Mouse (Mus musculus) kidney, adult 2 months (tissue): Measurements from ENCODE around the gene Mitf. TPM values are rescaled to one million over a fixed set of nuclear protein-coding genes. Genes with fewer than 3 reads are reported as not detected.

Experiments used
- DNase-seq: peaks from one replicate; pipeline ENCODE4 v3.0.0; 2021
- H3K27ac ChIP-seq: fragments of 200-500 bp; 2 replicates; pipeline ENCODE4 v1.5.1; 2012; ENCODE audit warnings: low read depth, low read length, control low read depth, inconsistent platforms; ENCODE audit not compliant: insufficient read depth
- H3K27me3 ChIP-seq: fragments of 200-500 bp; replicated peaks from 2 replicates; pipeline ENCODE4 v1.6.1; 2012; ENCODE audit warnings: mild to moderate bottlenecking, moderate library complexity, low read length, inconsistent platforms; ENCODE audit not compliant: control insufficient read depth, insufficient read depth
- H3K36me3 ChIP-seq: fragments of 200-500 bp; 2 replicates; pipeline ENCODE4 v1.6.1; 2012; ENCODE audit warnings: mild to moderate bottlenecking, moderate library complexity, low read length, inconsistent platforms; ENCODE audit not compliant: control insufficient read depth, insufficient read depth
- H3K4me1 ChIP-seq: fragments of 200-500 bp; 2 replicates; pipeline ENCODE4 v1.6.1; 2011; ENCODE audit warnings: low read length; ENCODE audit not compliant: control insufficient read depth, insufficient read depth
- H3K4me3 ChIP-seq: fragments of 200-500 bp; 2 replicates; pipeline ENCODE4 v1.5.1; 2011; ENCODE audit warnings: mild to moderate bottlenecking, low read depth, low read length, control low read depth; ENCODE audit not compliant: insufficient read depth
- CTCF ChIP-seq: fragments of 200-500 bp; conservative IDR thresholded peaks from 2 replicates; pipeline ENCODE4 v1.5.1; 2011; ENCODE audit warnings: low read depth, mild to moderate bottlenecking, control low read depth, low read length, moderate library complexity, mixed read lengths; ENCODE audit not compliant: insufficient read depth, insufficient read length
- POLR2A ChIP-seq: fragments of 200-500 bp; IDR thresholded peaks from one replicate; pipeline ENCODE4 v1.6.1; 2011; ENCODE audit warnings: low read depth, low read length, control low read depth
- WGBS: fragments of 180-500 bp; shearing (Covaris S2); methylation state at CpG from one replicate; pipeline ENCODE4 v1.1.7; 2018; 5-methylcytosine and 5-hydroxymethylcytosine counted together
- polyA plus RNA-seq: library from polyadenylated mRNA; depleted of rRNA; stranded (reverse); fragments of >200 nt; gene quantifications from 2 replicates; pipeline ENCODE4 v1.2.3, GENCODE M21; 2012

Gene Mitf
- polyA plus RNA-seq, 1 experiment: 8.3 TPM

GRCm38 (mm10) chr6:97964750-97965149, 157.9 kb downstream of the Mitf start:
- Histone ChIP-seq H3K27ac (no peak overlapping the region), H3K4me1 (peaks cover 8% of the 10 kb centered on the region; the same call in 1 of the 2 replicates), H3K27me3 (no peaks in the 10 kb centered on the region), H3K4me3 (no peak overlapping the region), H3K36me3 (no peaks in the 10 kb centered on the region)
- DNase-seq: peak; percentile 42
- no peak for TF ChIP-seq POLR2A
- no peak for TF ChIP-seq CTCF
- WGBS: 19% methylated on average over 3 of the region's 3 CpGs

- no peaks in the 10 kb centered on the region for H3K36me3 ChIP-seq
- 0 out of 2 replicates have a peak, but pooled peaks cover 2% of the 10 kb centered on the region for H3K4me1 ChIP-seq
- 79% methylated on average over 9 of the region's 9 CpGs for WGBS
- H3K4me3 ChIP-seq: no peak overlapping the region
- DNase-seq: no peak
- no peaks in the 10 kb centered on the region for H3K27me3 ChIP-seq
- TF ChIP-seq POLR2A (no peak), CTCF (no peak)
- no peak overlapping the region for H3K27ac ChIP-seq
These were observed 174.8 kb downstream of the Mitf start for GRCm38 (mm10) chr6:97981668-97982067.

GRCm38 (mm10) chr6:97985658-97986057, 178.8 kb downstream of the Mitf start:
- Histone ChIP-seq H3K4me3 (no peak overlapping the region), H3K27ac (no peak overlapping the region), H3K36me3 (no peaks in the 10 kb centered on the region), H3K4me1 (peaks cover 2% of the 10 kb centered on the region; the same call in 1 of the 2 replicates), H3K27me3 (no peaks in the 10 kb centered on the region)
- WGBS: 84% methylated on average over 9 of the region's 9 CpGs
- no peak for TF ChIP-seq CTCF
- TF ChIP-seq POLR2A: no peak
- no peak for DNase-seq

- Histone ChIP-seq H3K27me3 (no peaks in the 10 kb centered on the region), H3K36me3 (no peaks in the 10 kb centered on the region), H3K4me3 (no peak overlapping the region), H3K27ac (no peak overlapping the region), H3K4me1 (peaks cover 2% of the 10 kb centered on the region; the same call in 1 of the 2 replicates)
- 88% methylated on average over 3 of the region's 3 CpGs for WGBS
- no peak for TF ChIP-seq CTCF
- no peak for TF ChIP-seq POLR2A
- DNase-seq: no peak
These were observed 179.6 kb downstream of the Mitf start for GRCm38 (mm10) chr6:97986417-97986816.

- DNase-seq: no peak
- Histone ChIP-seq H3K27me3 (no peaks in the 10 kb centered on the region), H3K36me3 (no peaks in the 10 kb centered on the region), H3K27ac (no peak overlapping the region), H3K4me1 (no peaks in the 10 kb centered on the region), H3K4me3 (no peak overlapping the region)
- WGBS: 91% methylated on average over 12 of the region's 12 CpGs
- TF ChIP-seq POLR2A: no peak
- TF ChIP-seq CTCF: no peak
These were observed 186.7 kb downstream of the Mitf start for GRCm38 (mm10) chr6:97993507-97993906.

GRCm38 (mm10) chr6:97995606-97996307, 188.9 kb downstream of the Mitf start:
- peak; percentile 5 for DNase-seq
- H3K4me1 ChIP-seq: no peaks in the 10 kb centered on the region
- H3K36me3 ChIP-seq: no peaks in the 10 kb centered on the region
- no peak for TF ChIP-seq CTCF
- TF ChIP-seq POLR2A: no peak
- no peak overlapping the region for H3K27ac ChIP-seq
- no peak overlapping the region for H3K4me3 ChIP-seq
- H3K27me3 ChIP-seq: no peaks in the 10 kb centered on the region
- WGBS: 58% methylated on average over 11 of the region's 11 CpGs

GRCm38 (mm10) chr6:98001551-98001950, 194.7 kb downstream of the Mitf start:
- H3K4me3 ChIP-seq: no peak overlapping the region
- no peaks in the 10 kb centered on the region for H3K27me3 ChIP-seq
- peak; percentile 17 for DNase-seq
- no peak overlapping the region for H3K27ac ChIP-seq
- no peak for TF ChIP-seq CTCF
- no peak for TF ChIP-seq POLR2A
- H3K4me1 ChIP-seq: no peaks in the 10 kb centered on the region
- no peaks in the 10 kb centered on the region for H3K36me3 ChIP-seq
- 72% methylated on average over 4 of the region's 4 CpGs for WGBS
